Mouse (Mus musculus) urinary bladder, postnatal 4 days (tissue): ENCODE measurements around the gene Olfr1153.

Experiments
- DNase-seq, 2 experiments: peaks; one replicate each; pipeline ENCODE4 v3.0.0; 2021 to 2022; ENCODE audit warnings: low spot score in 2 of 2

The Olfr1153 gene

GRCm38 (mm10) chr2:87894662-87895061 lies at the start of gene Olfr1153:
TSS of gene Olfr1153 (plus strand) at chr2:87894962.
- DNase-seq: no peak

GRCm38 (mm10) chr2:87855562-87855961 lies 39.2 kb upstream of the Olfr1153 start, which contains the start of gene Olfr1151:
TSS of gene Olfr1151 (plus strand) at chr2:87855862.
- no peak for DNase-seq

GRCm38 (mm10) chr2:87866192-87866591 lies 28.6 kb upstream of the Olfr1153 start, which contains the start of gene Olfr1152:
TSS of gene Olfr1152 (plus strand) at chr2:87866492.
- DNase-seq: no peak

GRCm38 (mm10) chr2:87905066-87905465 lies 10.3 kb downstream of the Olfr1153 start, which contains the start of gene Olfr1154:
TSS of gene Olfr1154 (minus strand) at chr2:87905166.
- no peak for DNase-seq

GRCm38 (mm10) chr2:87945037-87945436 lies 50.3 kb downstream of the Olfr1153 start, which contains the start of gene Olfr1155:
TSS of gene Olfr1155 (minus strand) at chr2:87945137.
- no peak for DNase-seq
